Mouse (Mus musculus) lung, postnatal 0 days (tissue): ENCODE measurements around the gene Galr3. TPM values are rescaled to one million over a fixed set of nuclear protein-coding genes. Genes with fewer than 3 reads are reported as not detected.
"Not testable (repeated sequence)": the region's sequence is repeated elsewhere in the genome, so short reads cannot be mapped to it uniquely, and the experiment has no call there.

Experiments used
- ATAC-seq: fragments of 200-750 bp; cut with Nextera tagmentation; 2 replicates; pipeline ENCODE4 v1.8.0; 2017; ENCODE audit warnings: moderate library complexity
- DNase-seq: peaks from one replicate; pipeline ENCODE4 v3.0.0-alpha.2; 2016; ENCODE audit warnings: low spot score
- H3K27ac ChIP-seq: fragments of 300-500 bp; sonication (generic); 2 replicates; pipeline ENCODE4 v1.5.1; 2014; ENCODE audit warnings: antibody characterized with exemption, mild to moderate bottlenecking, low read length, mixed read lengths
- H3K27me3 ChIP-seq: fragments of 300-500 bp; sonication (generic); replicated peaks from 2 replicates; pipeline ENCODE4 v1.6.1; 2014; ENCODE audit warnings: low read length, mixed read lengths; ENCODE audit not compliant: insufficient read depth
- H3K36me3 ChIP-seq: fragments of 300-500 bp; sonication (generic); 2 replicates; pipeline ENCODE4 v1.6.1; 2014; ENCODE audit warnings: low read length, mixed read lengths; ENCODE audit not compliant: insufficient read depth
- H3K4me1 ChIP-seq: fragments of 300-500 bp; sonication (generic); 2 replicates; pipeline ENCODE4 v1.6.1; 2014; ENCODE audit warnings: antibody characterized with exemption, low read depth, low read length, mixed read lengths; ENCODE audit not compliant: insufficient read depth
- H3K4me2 ChIP-seq: fragments of 300-500 bp; sonication (generic); replicated peaks from 2 replicates; pipeline ENCODE4 v1.6.1; 2014; ENCODE audit warnings: low read depth, mild to moderate bottlenecking, low read length, moderate library complexity, mixed read lengths
- H3K4me3 ChIP-seq: fragments of 300-500 bp; sonication (generic); 2 replicates; pipeline ENCODE4 v1.5.1; 2014; ENCODE audit warnings: low read depth, low read length
- H3K9ac ChIP-seq: fragments of 300-500 bp; sonication (generic); replicated peaks from 2 replicates; pipeline ENCODE4 v1.6.1; 2014; ENCODE audit warnings: low read depth, mild to moderate bottlenecking
- H3K9me3 ChIP-seq: fragments of 300-500 bp; sonication (generic); 2 replicates; pipeline ENCODE4 v1.6.1; 2016; ENCODE audit warnings: low read length, mixed read lengths
- CTCF ChIP-seq: IDR thresholded peaks from 2 replicates; pipeline ENCODE4 v1.5.1; 2016; ENCODE audit warnings: antibody characterized with exemption, mild to moderate bottlenecking
- EP300 ChIP-seq: IDR thresholded peaks from 2 replicates; pipeline ENCODE4 v1.6.1; 2016; ENCODE audit warnings: antibody characterized with exemption, mild to moderate bottlenecking, control low read depth
- WGBS: fragments of 180-500 bp; shearing (Covaris S2); extraction: QIAGEN DNeasy Blood & Tissue Kit; methylation state at CpG from one replicate; pipeline ENCODE4 v1.1.7; 2014; 5-methylcytosine and 5-hydroxymethylcytosine counted together
- polyA plus RNA-seq: library from polyadenylated mRNA; unstranded; fragments of >200 nt; fragmentation: Nextera tagmentation; extraction: Ambion mirVana; gene quantifications from 2 replicates; pipeline ENCODE4 v1.2.1, GENCODE M21; 2015

Gene Galr3
- polyA plus RNA-seq, 1 experiment from 2014 or later, result 0.14 TPM

DNA sequence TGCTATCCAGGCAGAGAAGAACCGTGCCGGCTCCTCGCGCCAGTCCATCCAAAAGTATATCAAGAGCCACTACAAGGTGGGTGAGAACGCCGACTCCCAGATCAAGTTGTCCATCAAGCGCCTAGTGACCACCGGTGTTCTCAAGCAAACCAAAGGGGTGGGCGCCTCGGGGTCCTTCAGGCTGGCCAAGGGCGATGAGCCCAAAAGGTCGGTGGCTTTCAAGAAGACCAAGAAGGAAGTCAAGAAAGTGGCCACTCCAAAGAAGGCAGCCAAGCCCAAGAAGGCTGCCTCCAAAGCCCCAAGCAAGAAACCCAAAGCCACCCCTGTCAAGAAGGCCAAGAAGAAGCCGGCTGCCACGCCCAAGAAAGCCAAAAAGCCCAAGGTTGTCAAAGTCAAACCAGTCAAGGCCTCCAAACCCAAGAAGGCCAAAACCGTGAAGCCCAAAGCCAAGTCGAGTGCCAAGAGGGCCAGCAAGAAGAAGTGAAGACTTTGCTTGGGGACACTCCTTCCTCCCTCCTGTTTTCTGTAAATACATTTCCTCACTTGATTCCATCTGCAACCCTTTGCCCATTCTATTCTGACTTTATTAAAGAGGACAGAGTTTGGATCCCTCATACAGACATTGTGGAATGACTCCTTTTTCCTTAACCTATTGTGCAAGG lies 12.7 kb upstream of the Galr3 start:
- ATAC-seq, result no peak
- WGBS, result 11% methylated on average over 16 of the region's 16 CpGs

DNA sequence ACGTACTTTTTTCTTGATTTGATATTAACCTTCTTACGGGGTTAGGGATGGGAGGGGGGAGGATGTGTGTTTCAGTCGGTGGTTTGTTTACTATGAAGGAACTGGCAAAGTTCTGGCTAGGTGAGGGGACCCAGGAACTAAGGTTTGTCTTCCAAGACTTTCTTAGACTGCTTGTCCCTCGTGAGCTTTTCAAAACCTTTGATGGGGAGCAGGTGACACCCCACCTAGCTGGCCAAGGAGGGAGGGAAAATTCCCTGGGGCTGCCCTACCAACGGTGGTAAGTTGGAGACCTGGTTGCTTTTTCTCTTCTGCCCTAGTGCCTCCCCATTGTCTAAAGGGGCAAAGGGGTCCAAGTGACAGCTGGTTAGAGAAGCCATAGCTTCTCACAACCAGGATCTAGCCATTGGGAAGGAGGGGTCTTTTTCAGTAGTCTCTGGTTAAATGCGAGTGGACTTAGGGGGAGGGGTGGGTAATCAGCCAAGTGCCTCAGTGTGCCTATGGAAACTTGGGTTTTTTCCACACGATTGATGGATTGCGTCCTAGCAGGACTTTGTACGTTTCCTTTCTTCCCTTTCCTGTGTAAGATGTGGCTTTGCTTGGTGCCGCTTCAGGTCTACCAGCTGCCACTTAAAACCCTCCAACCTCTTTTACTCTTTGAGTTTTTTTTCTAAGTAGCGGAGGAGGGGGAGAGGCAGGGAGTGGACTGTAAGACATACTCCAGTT lies 12.0 kb upstream of the Galr3 start:
- ATAC-seq (no peak), DNase-seq (peak; percentile 56)
- H3K36me3 ChIP-seq, result no peaks in the 10 kb centered on the region
- peak overlapping the region; percentile 98 for H3K27ac ChIP-seq
- 3% methylated on average over 11 of the region's 11 CpGs for WGBS
- H3K9me3 ChIP-seq, result no peaks in the 10 kb centered on the region
- TF ChIP-seq EP300 (no peak), CTCF (no peak)
- peaks cover 11% of the 10 kb centered on the region; the same call in 1 of the 2 replicates for H3K4me1 ChIP-seq
- peak overlapping the region; percentile 79 for H3K4me3 ChIP-seq
- no peaks in the 10 kb centered on the region for H3K27me3 ChIP-seq
- peak overlapping the region; percentile 97 for H3K4me2 ChIP-seq
- H3K9ac ChIP-seq, result peak overlapping the region; percentile 100

More for the DNA sequence above, 12.7 kb upstream of the Galr3 start:
- Histone ChIP-seq H3K27ac (peak overlapping the region; percentile 98), H3K4me1 (peaks cover 11% of the 10 kb centered on the region; the same call in 1 of the 2 replicates), H3K4me3 (peak overlapping the region; percentile 79), H3K9me3 (no peaks in the 10 kb centered on the region), H3K9ac (peak overlapping the region; percentile 100), H3K27me3 (no peaks in the 10 kb centered on the region), H3K36me3 (no peaks in the 10 kb centered on the region), H3K4me2 (peak overlapping the region; percentile 97)
- peak; percentile 14 for DNase-seq
- no peak for TF ChIP-seq EP300
- TF ChIP-seq CTCF, result no peak

DNA sequence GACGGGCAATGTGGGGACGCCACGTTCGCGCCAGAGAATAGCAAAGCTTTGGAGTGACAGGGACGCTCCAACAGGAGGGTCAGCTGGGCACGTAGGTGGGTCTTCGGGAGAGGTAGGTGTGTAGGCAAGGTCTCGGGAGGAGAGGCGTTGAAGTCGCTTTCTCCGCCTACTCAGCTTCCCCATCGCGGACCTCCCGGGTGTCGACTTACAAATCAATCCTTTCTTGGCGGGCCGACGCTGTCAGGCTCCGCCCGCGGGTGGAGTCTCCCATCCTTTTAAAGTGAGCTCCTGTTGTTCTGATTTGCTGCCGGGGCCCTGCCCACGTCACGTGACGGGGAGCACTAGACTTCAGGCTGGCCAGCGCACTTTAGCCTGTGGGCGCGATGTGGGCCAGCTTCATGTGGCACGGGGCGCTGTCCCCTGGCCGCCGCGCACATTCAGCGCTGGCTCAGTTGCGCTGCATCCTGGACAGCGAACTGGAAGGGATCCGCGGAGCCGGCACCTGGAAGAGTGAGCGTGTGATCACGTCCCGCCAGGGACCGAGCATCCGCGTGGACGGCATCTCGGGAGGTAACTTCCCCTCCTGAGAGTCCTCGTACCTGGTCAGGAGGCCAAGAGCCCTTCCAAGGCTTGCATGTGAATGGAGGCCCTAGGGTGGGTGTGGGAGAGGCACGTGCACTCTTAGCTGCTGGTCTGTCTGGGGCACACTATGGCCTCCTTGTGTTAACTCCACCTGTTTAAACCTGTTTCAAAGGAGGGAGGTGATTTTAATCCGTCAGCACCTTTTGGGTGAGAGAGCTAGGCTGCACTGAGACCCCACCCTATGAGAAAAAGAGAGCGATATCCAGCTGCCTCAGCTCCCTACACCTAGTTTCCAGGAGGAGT lies 10.9 kb upstream of the Galr3 start:
- DNase-seq (peak; percentile 98), ATAC-seq (peak; percentile 86)
- peak overlapping the region; percentile 79 for H3K4me3 ChIP-seq
- peak overlapping the region; percentile 100 for H3K9ac ChIP-seq
- peak overlapping the region; percentile 97 for H3K4me2 ChIP-seq
- no peaks in the 10 kb centered on the region for H3K9me3 ChIP-seq
- peak overlapping the region; percentile 98 for H3K27ac ChIP-seq
- H3K36me3 ChIP-seq, result no peaks in the 10 kb centered on the region
- peaks cover 11% of the 10 kb centered on the region; the same call in 1 of the 2 replicates for H3K4me1 ChIP-seq
- no peaks in the 10 kb centered on the region for H3K27me3 ChIP-seq
- TF ChIP-seq CTCF, result no peak
- no peak for TF ChIP-seq EP300
- 3% methylated on average over 52 of the region's 52 CpGs for WGBS

DNA sequence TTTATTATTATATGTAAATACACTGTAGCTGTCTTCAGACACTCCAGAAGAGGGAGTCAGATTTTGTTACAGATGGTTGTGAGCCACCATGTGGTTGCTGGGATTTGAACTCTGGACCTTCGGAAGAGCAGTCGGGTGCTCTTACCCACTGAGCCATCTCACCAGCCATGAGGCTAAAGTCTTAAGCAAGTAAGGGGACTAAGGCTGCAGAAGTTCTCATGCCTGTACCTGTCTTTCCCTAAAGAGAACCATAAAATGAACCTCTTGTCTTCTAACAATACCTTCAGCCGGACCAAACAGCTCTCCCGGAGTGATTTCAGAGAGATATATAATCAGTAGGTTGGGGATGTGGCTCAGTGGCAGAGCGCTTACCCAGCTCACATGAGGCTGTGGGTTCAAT lies 9.8 kb upstream of the Galr3 start:
- not testable (repeated sequence) for H3K9ac ChIP-seq, H3K27me3 ChIP-seq, H3K4me2 ChIP-seq, H3K36me3 ChIP-seq, H3K27ac ChIP-seq, DNase-seq, H3K4me3 ChIP-seq, ATAC-seq, H3K9me3 ChIP-seq
- H3K4me1 ChIP-seq, result peaks cover 11% of the 10 kb centered on the region; the same call in 1 of the 2 replicates
- 90% methylated on average over 5 of the region's 5 CpGs for WGBS

DNA sequence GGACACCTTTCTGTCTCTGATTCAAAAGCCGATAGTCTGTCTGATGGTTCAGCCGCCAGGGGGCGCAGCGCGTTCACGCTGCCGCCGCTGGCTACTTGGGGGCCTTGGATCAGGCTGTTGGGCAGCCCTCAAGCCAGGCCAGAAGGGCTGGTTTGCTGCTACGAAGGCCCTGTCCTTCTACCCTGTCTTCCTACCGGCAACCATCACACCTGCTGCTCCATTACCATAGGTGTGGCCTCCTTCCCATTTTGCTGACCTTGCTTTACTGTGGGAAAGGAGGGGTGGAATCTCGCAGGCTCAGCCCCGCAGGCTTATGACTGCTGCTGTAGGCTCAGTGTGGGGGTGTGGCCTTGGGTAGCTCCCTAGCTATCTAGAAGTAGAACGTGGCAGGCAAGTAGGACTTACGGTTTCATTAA lies 3.8 kb upstream of the Galr3 start:
- Histone ChIP-seq H3K27ac (no peak overlapping the region), H3K4me1 (peaks cover 5% of the 10 kb centered on the region; the same call in 1 of the 2 replicates), H3K9me3 (no peaks in the 10 kb centered on the region), H3K4me3 (no peak overlapping the region), H3K27me3 (peaks cover 19% of the 10 kb centered on the region), H3K9ac (no peak overlapping the region), H3K36me3 (no peaks in the 10 kb centered on the region), H3K4me2 (peak overlapping the region; percentile 29; the same call in 1 of the 2 replicates)
- peak; percentile 90 for TF ChIP-seq CTCF
- TF ChIP-seq EP300, result no peak
- DNase-seq, result peak; percentile 70
- WGBS, result 11% methylated on average over 14 of the region's 14 CpGs
- ATAC-seq, result peak; percentile 29; the same call in 1 of the 2 replicates

DNA sequence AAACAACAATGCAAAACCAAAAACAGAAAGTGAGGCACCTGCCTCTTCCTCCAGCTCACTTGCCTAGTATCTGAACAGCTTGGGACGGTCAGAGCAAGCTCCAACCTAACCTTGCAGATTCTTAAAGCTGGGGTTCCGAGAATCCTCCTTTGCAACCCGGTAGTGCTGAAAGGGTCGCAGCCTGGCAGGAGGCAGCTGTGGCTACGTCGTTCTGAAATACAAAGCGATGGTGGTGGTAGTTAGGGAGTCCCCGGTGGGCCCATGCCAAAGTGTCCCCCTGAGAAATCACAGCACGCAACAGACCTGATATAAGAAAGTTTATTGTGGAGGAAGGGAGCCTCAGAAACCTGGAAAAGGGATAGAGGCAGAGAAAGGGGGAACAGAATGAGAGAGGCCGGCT lies 3.4 kb upstream of the Galr3 start:
- Histone ChIP-seq H3K4me1 (peaks cover 5% of the 10 kb centered on the region; the same call in 1 of the 2 replicates), H3K36me3 (no peaks in the 10 kb centered on the region), H3K4me2 (no peak overlapping the region), H3K9ac (no peak overlapping the region), H3K9me3 (no peaks in the 10 kb centered on the region), H3K27me3 (peaks cover 23% of the 10 kb centered on the region), H3K4me3 (no peak overlapping the region), H3K27ac (no peak overlapping the region)
- TF ChIP-seq EP300 (no peak), CTCF (no peak)
- WGBS, result 76% methylated on average over 10 of the region's 10 CpGs
- DNase-seq (no peak), ATAC-seq (no peak)
